Mouse (Mus musculus) heart, embryonic 10.5 days (tissue): ENCODE data around the gene Il24. TPM values are rescaled to one million over a fixed set of nuclear protein-coding genes. Genes with fewer than 3 reads are reported as not detected.

Source experiments
- DNase-seq: peaks from one replicate; pipeline ENCODE4 v3.0.0-alpha.2; 2017; ENCODE audit warnings: low spot score
- H3K27ac ChIP-seq: fragments of 300-500 bp; sonication (generic); 2 replicates; pipeline ENCODE4 v1.5.1; 2016; ENCODE audit warnings: mild to moderate bottlenecking
- H3K27me3 ChIP-seq: fragments of 300-500 bp; sonication (generic); 2 replicates; pipeline ENCODE4 v1.6.1; 2016; ENCODE audit warnings: mild to moderate bottlenecking; ENCODE audit not compliant: poor library complexity, insufficient read depth, severe bottlenecking
- H3K36me3 ChIP-seq: fragments of 300-500 bp; sonication (generic); 2 replicates; pipeline ENCODE4 v1.6.1; 2016; ENCODE audit warnings: mild to moderate bottlenecking, moderate library complexity
- H3K4me1 ChIP-seq: fragments of 300-500 bp; sonication (generic); 2 replicates; pipeline ENCODE4 v1.6.1; 2016; ENCODE audit warnings: mild to moderate bottlenecking
- H3K4me3 ChIP-seq: fragments of 300-500 bp; sonication (generic); 2 replicates; pipeline ENCODE4 v1.5.1; 2016; ENCODE audit warnings: mild to moderate bottlenecking, moderate library complexity
- H3K9me3 ChIP-seq: fragments of 300-500 bp; sonication (generic); 2 replicates; pipeline ENCODE4 v1.6.1; 2016; ENCODE audit warnings: mild to moderate bottlenecking, moderate library complexity
- WGBS: fragments of 180-500 bp; shearing (Covaris S2); methylation state at CpG from one replicate; pipeline ENCODE4 v1.1.7; 2016; 5-methylcytosine and 5-hydroxymethylcytosine counted together
- polyA plus RNA-seq: library from polyadenylated mRNA; unstranded; fragments of >200 nt; fragmentation: Nextera tagmentation; extraction: Ambion mirVana; gene quantifications from 2 replicates; pipeline ENCODE4 v1.2.1, GENCODE M21; 2016

The Il24 gene
- polyA plus RNA-seq, 1 experiment from 2014 or later = not detected

DNA sequence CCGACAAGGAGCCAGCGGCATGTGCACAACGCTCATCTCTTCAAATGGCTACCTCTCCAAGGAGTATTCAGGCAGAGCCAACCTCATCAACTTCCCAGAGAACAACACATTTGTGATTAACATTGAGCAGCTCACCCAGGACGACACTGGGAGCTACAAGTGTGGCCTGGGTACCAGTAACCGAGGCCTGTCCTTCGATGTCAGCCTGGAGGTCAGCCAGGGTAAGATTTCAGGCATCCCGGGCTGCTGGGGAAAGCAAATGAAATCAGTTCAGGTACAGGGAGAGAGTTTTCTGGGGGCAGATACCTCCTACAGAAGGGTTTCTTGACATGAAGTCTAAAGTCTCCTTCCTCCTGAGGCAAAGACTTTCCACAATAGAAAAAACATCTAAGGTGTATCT is 45.6 kb downstream of the Il24 start:
- Histone ChIP-seq H3K27me3 (no peaks in the 10 kb centered on the region), H3K4me1 (no peaks in the 10 kb centered on the region), H3K27ac (no peak overlapping the region), H3K9me3 (no peaks in the 10 kb centered on the region), H3K4me3 (no peak overlapping the region), H3K36me3 (no peaks in the 10 kb centered on the region)
- no peak for DNase-seq
- 82% methylated on average over 7 of the region's 7 CpGs for WGBS

DNA sequence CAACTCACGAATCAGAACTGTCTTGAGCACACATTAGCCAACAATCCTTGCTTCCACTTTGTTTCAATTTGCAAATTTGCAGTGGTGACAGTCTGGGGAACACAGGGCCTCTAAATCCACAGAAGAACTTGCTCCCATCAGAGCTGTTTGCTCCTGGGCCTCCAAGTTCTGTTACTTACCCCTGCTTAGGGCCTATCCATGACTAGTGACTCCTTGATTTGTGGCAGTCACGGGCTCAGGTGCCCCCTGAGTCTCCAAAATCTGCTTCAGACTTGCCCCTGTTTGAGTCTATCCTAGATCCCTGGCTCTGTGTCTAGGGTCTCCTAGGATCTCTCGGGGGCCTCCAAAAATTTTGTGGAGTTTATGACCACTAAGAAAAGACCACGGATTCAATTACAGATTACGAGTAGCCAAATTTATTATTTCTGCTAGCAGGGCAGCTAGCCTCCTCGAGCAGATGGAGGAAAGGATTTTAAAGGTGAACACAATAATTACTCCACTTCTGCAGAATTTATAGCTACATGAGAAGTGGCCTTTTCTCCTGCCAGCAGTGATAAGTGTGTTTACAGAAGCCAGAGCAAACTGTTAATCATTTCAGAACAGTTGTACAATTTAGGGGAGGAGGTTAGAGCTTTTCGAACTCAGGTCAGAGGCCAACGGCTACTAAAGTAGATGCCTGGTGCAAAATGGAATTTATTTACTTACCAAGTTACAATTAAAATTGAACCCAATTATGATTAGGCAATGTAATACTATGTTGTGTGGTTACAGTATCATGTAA is 46.5 kb downstream of the Il24 start:
- Histone ChIP-seq H3K9me3 (no peaks in the 10 kb centered on the region), H3K4me3 (no peak overlapping the region), H3K36me3 (no peaks in the 10 kb centered on the region), H3K27ac (no peak overlapping the region), H3K4me1 (no peaks in the 10 kb centered on the region), H3K27me3 (no peaks in the 10 kb centered on the region)
- 73% methylated on average over 8 of the region's 8 CpGs for WGBS
- DNase-seq = no peak

DNA sequence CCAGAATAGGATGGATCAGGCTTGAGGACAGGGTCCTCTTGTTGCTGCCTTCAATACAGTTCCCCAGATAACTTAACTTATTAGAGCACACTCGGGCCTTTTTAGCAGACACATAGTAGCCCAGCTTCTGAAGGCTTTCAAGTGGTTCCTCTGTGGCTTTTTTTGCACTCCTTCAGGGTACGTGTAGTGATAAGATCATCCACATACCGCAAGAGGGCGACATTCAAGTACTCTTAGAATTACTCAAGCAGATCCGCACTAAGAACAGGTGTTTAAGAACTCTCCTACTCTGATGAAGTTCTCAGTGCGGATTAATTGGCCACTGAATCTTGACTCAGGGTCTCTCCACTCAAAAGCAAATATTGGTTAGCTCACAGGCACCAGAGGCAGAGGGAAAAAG is 49.0 kb downstream of the Il24 start:
- Histone ChIP-seq H3K27me3 (no peaks in the 10 kb centered on the region), H3K27ac (no peak overlapping the region), H3K4me1 (0 out of 2 replicates have a peak, but pooled peaks cover 1% of the 10 kb centered on the region), H3K36me3 (no peaks in the 10 kb centered on the region), H3K4me3 (no peak overlapping the region), H3K9me3 (no peaks in the 10 kb centered on the region)
- 45% methylated on average over 6 of the region's 6 CpGs for WGBS
- DNase-seq = no peak

DNA sequence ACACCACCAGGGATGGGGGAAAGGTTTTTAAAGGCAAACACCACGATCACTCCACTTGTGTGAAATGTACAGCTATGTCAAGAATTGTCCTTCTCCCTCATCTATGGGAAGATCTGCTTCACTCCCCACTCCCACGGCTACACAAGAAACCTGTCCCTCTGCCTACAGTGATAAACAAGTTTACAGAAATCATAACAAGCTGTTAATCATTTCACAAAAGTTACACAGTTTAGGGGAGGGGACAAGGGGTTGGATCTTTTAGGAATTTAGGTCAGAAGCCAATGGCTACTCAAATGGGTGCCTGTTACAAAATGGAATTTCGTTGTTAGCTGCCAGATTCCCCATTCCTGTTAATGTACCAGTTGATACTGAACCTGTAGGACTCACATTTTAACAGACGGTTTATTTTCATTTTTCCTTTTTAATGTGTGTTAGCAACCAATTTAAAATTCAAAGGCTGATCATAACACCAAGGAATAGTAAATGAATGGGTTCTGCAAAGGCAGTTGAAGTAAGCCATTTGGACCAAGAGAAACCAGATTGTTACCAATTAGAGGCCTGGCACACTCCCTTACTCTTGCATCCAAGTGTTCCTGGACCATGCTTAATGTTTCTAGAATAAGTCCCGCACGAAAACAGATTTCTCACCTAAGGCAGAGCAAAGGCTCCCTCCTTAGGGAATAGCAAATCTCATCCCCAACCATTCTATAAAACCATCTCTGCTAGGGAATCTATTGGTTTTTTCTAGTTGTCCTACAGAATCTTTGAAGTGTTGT is 51.9 kb downstream of the Il24 start:
- Histone ChIP-seq H3K4me3 (no peak overlapping the region), H3K9me3 (no peaks in the 10 kb centered on the region), H3K27ac (no peak overlapping the region), H3K4me1 (peaks cover 10% of the 10 kb centered on the region; the same call in 1 of the 2 replicates), H3K36me3 (no peaks in the 10 kb centered on the region), H3K27me3 (no peaks in the 10 kb centered on the region)
- 85% methylated on average over 6 of the region's 6 CpGs for whole genome bisulfite sequencing
- no peak for DNase-seq

DNA sequence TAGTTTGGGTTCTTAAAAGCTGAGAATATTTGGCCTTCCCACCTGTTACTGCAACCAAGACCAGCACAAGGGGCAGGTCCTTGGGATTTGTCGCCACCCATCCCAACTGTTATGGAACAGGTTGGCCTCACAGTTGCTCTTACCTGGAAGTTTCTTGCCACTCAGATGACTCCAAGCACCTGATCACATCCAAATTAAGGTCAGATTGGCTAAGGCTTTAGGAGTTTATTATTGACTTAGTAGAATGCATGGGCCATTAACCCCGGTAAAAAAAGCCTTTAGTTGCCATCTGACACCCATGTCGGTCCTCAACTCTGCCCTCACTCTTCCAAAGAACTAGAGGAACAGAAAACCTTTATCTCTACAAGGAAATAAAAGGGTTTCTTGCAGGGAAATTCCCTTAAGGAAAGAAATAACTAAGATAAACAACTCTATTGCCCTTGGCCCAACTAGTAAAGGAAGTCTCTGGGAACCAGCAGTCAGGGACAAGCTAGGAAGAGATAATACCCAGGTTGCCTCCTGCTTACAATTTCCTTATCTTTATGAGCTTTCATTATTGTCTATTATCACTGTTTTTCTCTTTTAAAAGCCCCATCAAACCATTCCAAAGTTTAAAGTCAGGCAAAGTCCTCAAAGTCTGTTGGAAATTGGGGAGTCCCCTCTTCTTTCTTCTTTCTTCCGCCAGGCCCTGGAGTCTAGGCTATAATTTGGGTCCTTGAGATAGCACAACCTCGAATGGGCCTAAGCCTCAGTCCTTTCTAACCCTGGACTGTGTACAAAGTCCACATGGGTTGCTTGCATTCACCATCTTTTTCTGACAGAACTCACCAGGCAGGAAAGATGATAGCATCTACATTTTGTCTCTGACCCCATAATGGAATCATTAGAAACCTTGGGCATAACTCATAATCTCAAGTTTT is 54.8 kb downstream of the Il24 start:
- H3K36me3 ChIP-seq = no peaks in the 10 kb centered on the region
- H3K27ac ChIP-seq = no peak overlapping the region
- peaks cover 23% of the 10 kb centered on the region for H3K4me1 ChIP-seq
- H3K4me3 ChIP-seq = no peak overlapping the region
- DNase-seq = no peak
- H3K9me3 ChIP-seq = no peaks in the 10 kb centered on the region
- no peaks in the 10 kb centered on the region for H3K27me3 ChIP-seq
- WGBS = 66% methylated on average over 5 of the region's 5 CpGs

Other genes starting within 250 kb of the Il24 start
- not detected in 2 replicates for gene C4bp, start 225.8 kb downstream of the Il24 start, polyA plus RNA-seq
- gene Gm29427, start 171.7 kb downstream of the Il24 start, polyA plus RNA-seq = not detected in 2 replicates
- 8.6 and 10.1 TPM in 2 replicates for gene Yod1, start 170.1 kb downstream of the Il24 start, polyA plus RNA-seq
- gene Pfkfb2, start 158.2 kb downstream of the Il24 start, polyA plus RNA-seq = 5.0 and 7.4 TPM in 2 replicates
- 0.67 and 1.1 TPM in 2 replicates for gene AA986860, start 155.5 kb downstream of the Il24 start, polyA plus RNA-seq
- gene Fcamr, start 86.6 kb downstream of the Il24 start, polyA plus RNA-seq = 0.18 TPM in 1 of 2 replicates, not detected in the other
- gene Pigr, start 60.8 kb downstream of the Il24 start, polyA plus RNA-seq = not detected in 2 replicates
- gene Fcmr, start 21.8 kb downstream of the Il24 start, polyA plus RNA-seq = 2.7 and 2.8 TPM in 2 replicates
- not detected in 2 replicates for gene Il20, start 24.0 kb upstream of the Il24 start, polyA plus RNA-seq
- gene Il19, start 52.7 kb upstream of the Il24 start, polyA plus RNA-seq = 0.13 and 0.22 TPM in 2 replicates
- gene Il10, start 132.4 kb upstream of the Il24 start, polyA plus RNA-seq = not detected in 2 replicates
- gene Mapkapk2, start 210.4 kb upstream of the Il24 start, polyA plus RNA-seq = 59.2 and 60.3 TPM in 2 replicates